Mouse (Mus musculus) MEL (cell line): ENCODE results near the gene Mrps9. TPM values are rescaled to one million over a fixed set of nuclear protein-coding genes. Genes with fewer than 3 reads are reported as not detected.

ENCODE experiments used
- DNase-seq: peaks from one replicate; pipeline ENCODE4 v3.0.0; 2011; ENCODE audit warnings: low read depth, low spot score
- H3K27ac ChIP-seq: 2 replicates; pipeline ENCODE4 v1.5.1; 2012; ENCODE audit warnings: low read depth, mild to moderate bottlenecking, control low read depth, low read length, moderate library complexity; ENCODE audit not compliant: control insufficient read depth
- H3K27me3 ChIP-seq, 2 experiments: fragments of 150-350 bp in 1 of 2; sonication (generic) in 1 of 2; 2 replicates each; pipeline ENCODE4 v1.6.1; 2012; ENCODE audit warnings: low read length in 2 of 2, mild to moderate bottlenecking in 2 of 2, improper control_type of control experiment in 1 of 2, moderate library complexity in 1 of 2; ENCODE audit not compliant: insufficient read depth in 2 of 2, control insufficient read depth in 1 of 2
- H3K36me3 ChIP-seq, 2 experiments: 2 replicates each; pipeline ENCODE4 v1.6.1; 2012 to 2014; ENCODE audit warnings: low read length in 2 of 2, improper control_type of control experiment in 1 of 2, inconsistent platforms in 1 of 2, mild to moderate bottlenecking in 1 of 2; ENCODE audit not compliant: insufficient read depth in 2 of 2, control insufficient read depth in 1 of 2
- H3K4me1 ChIP-seq, 2 experiments: fragments of 150-350 bp in 1 of 2; sonication (generic) in 1 of 2; 2 replicates each; pipeline ENCODE4 v1.6.1; 2012; ENCODE audit warnings: low read length in 2 of 2, improper control_type of control experiment in 1 of 2, mild to moderate bottlenecking in 1 of 2; ENCODE audit not compliant: insufficient read depth in 2 of 2, control insufficient read depth in 1 of 2
- H3K4me3 ChIP-seq, 2 experiments: fragments of 150-350 bp in 1 of 2; sonication (generic) in 1 of 2; 2 replicates each; pipeline ENCODE4 v1.5.1; 2012; ENCODE audit warnings: low read depth in 2 of 2, low read length in 2 of 2, mild to moderate bottlenecking in 2 of 2, moderate library complexity in 2 of 2, control low read depth in 1 of 2, improper control_type of control experiment in 1 of 2; ENCODE audit not compliant: control insufficient read depth in 1 of 2, insufficient read depth in 1 of 2
- H3K79me2 ChIP-seq: 2 replicates; pipeline ENCODE4 v1.6.1; 2012; ENCODE audit warnings: mild to moderate bottlenecking, low read length, moderate library complexity; ENCODE audit not compliant: control insufficient read depth, poor library complexity, insufficient read depth
- H3K9ac ChIP-seq: 2 replicates; pipeline ENCODE4 v1.6.1; 2012; ENCODE audit warnings: low read depth, mild to moderate bottlenecking, control low read depth, low read length, moderate library complexity; ENCODE audit not compliant: control insufficient read depth, poor library complexity, severe bottlenecking
- H3K9me3 ChIP-seq: fragments of 150-350 bp; sonication (generic); replicated peaks from 2 replicates; pipeline ENCODE4 v1.6.1; 2012; ENCODE audit warnings: mild to moderate bottlenecking, low read length, improper control_type of control experiment, moderate library complexity; ENCODE audit not compliant: insufficient read depth
- BHLHE40 ChIP-seq: IDR thresholded peaks from 2 replicates; pipeline ENCODE4 v1.6.1; 2012; ENCODE audit warnings: low read depth, mild to moderate bottlenecking, inconsistent platforms, low read length, improper control_type of control experiment, borderline replicate concordance
- CHD1 ChIP-seq: IDR thresholded peaks from 2 replicates; pipeline ENCODE4 v1.6.1; 2012; ENCODE audit warnings: low read depth, mild to moderate bottlenecking, inconsistent platforms, low read length, improper control_type of control experiment
- CHD2 ChIP-seq: IDR thresholded peaks from 2 replicates; pipeline ENCODE4 v1.6.1; 2011; ENCODE audit warnings: low read length, improper control_type of control experiment
- CTCF ChIP-seq, 3 experiments: IDR thresholded peaks in 2 of 3; conservative IDR thresholded peaks in 1 of 3; 2 replicates each; pipeline ENCODE4 v1.5.1; 2011 to 2012; ENCODE audit warnings: low read length in 3 of 3, low read depth in 2 of 3, mild to moderate bottlenecking in 2 of 3, improper control_type of control experiment in 1 of 3, inconsistent platforms in 1 of 3, mixed read lengths in 1 of 3, moderate library complexity in 1 of 3; ENCODE audit not compliant: control insufficient read depth in 1 of 3, insufficient read depth in 1 of 3, poor library complexity in 1 of 3, severe bottlenecking in 1 of 3
- E2F4 ChIP-seq: IDR thresholded peaks from 2 replicates; pipeline ENCODE4 v1.6.1; 2011; ENCODE audit warnings: low read depth, low read length, improper control_type of control experiment, borderline replicate concordance
- EP300 ChIP-seq, 2 experiments: IDR thresholded peaks; 2 replicates each; pipeline ENCODE4 v1.6.1; 2011; ENCODE audit warnings: improper control_type of control experiment in 2 of 2, low read length in 2 of 2, low read depth in 1 of 2, mild to moderate bottlenecking in 1 of 2
- ETS1 ChIP-seq: IDR thresholded peaks from 2 replicates; pipeline ENCODE4 v1.6.1; 2012; ENCODE audit warnings: low read depth, mild to moderate bottlenecking, inconsistent platforms, low read length, improper control_type of control experiment, moderate library complexity
- GABPA ChIP-seq: IDR thresholded peaks from 2 replicates; pipeline ENCODE4 v1.6.1; 2012; ENCODE audit warnings: low read depth, mild to moderate bottlenecking, inconsistent platforms, low read length, improper control_type of control experiment, moderate library complexity
- HCFC1 ChIP-seq: IDR thresholded peaks from 2 replicates; pipeline ENCODE4 v1.6.1; 2012; ENCODE audit warnings: low read depth, mild to moderate bottlenecking, inconsistent platforms, low read length, improper control_type of control experiment, moderate library complexity
- JUND ChIP-seq: IDR thresholded peaks from 2 replicates; pipeline ENCODE4 v1.6.1; 2011; ENCODE audit warnings: low read depth, mild to moderate bottlenecking, improper control_type of control experiment, low read length
- MAFK ChIP-seq: IDR thresholded peaks from 2 replicates; pipeline ENCODE4 v1.6.1; 2011; ENCODE audit warnings: low read depth, mild to moderate bottlenecking, low read length, improper control_type of control experiment, borderline replicate concordance
- MAX ChIP-seq: IDR thresholded peaks from 2 replicates; pipeline ENCODE4 v1.6.1; 2011; ENCODE audit warnings: low read length, improper control_type of control experiment
- NELFE ChIP-seq: IDR thresholded peaks from 2 replicates; pipeline ENCODE4 v1.6.1; 2011; ENCODE audit warnings: low read depth, low read length, improper control_type of control experiment
- NRF1 ChIP-seq: IDR thresholded peaks from 2 replicates; pipeline ENCODE4 v1.6.1; 2014; ENCODE audit warnings: low read depth, mild to moderate bottlenecking, inconsistent platforms, low read length, improper control_type of control experiment, moderate library complexity; ENCODE audit not compliant: poor library complexity, insufficient read depth, severe bottlenecking
- POLR2A ChIP-seq, 2 experiments: IDR thresholded peaks; 2 replicates each; pipeline ENCODE4 v1.6.1; 2011 to 2012; ENCODE audit warnings: low read length in 2 of 2, mild to moderate bottlenecking in 2 of 2, control low read depth in 1 of 2, improper control_type of control experiment in 1 of 2, low read depth in 1 of 2, moderate library complexity in 1 of 2; ENCODE audit not compliant: control insufficient read depth in 1 of 2, insufficient read depth in 1 of 2, poor library complexity in 1 of 2
- POLR2AphosphoS2 ChIP-seq: IDR thresholded peaks from 2 replicates; pipeline ENCODE4 v1.6.1; 2011; ENCODE audit warnings: low read length, improper control_type of control experiment
- POLR2AphosphoS5 ChIP-seq: IDR thresholded peaks from 2 replicates; pipeline ENCODE4 v1.6.1; 2012; ENCODE audit warnings: low read depth, borderline replicate concordance, mild to moderate bottlenecking, inconsistent platforms, low read length, moderate library complexity, mixed read lengths
- RAD21 ChIP-seq: IDR thresholded peaks from 2 replicates; pipeline ENCODE4 v1.6.1; 2011; ENCODE audit warnings: mild to moderate bottlenecking, low read depth, low read length, improper control_type of control experiment
- RCOR1 ChIP-seq: IDR thresholded peaks from 2 replicates; pipeline ENCODE4 v1.6.1; 2012; ENCODE audit warnings: low read depth, mild to moderate bottlenecking, inconsistent platforms, low read length, improper control_type of control experiment
- SMC3 ChIP-seq: IDR thresholded peaks from 2 replicates; pipeline ENCODE4 v1.6.1; 2011; ENCODE audit warnings: low read depth, low read length, improper control_type of control experiment
- TCF12 ChIP-seq: IDR thresholded peaks from 2 replicates; pipeline ENCODE4 v1.6.1; 2014; ENCODE audit warnings: low read depth, mild to moderate bottlenecking, inconsistent platforms, low read length, improper control_type of control experiment, moderate library complexity
- UBTF ChIP-seq: IDR thresholded peaks from 2 replicates; pipeline ENCODE4 v1.6.1; 2012; ENCODE audit warnings: low read depth, mild to moderate bottlenecking, inconsistent platforms, low read length, improper control_type of control experiment, moderate library complexity, borderline replicate concordance; ENCODE audit not compliant: insufficient read depth
- ZC3H11A ChIP-seq: IDR thresholded peaks from 2 replicates; pipeline ENCODE4 v1.6.1; 2012; ENCODE audit warnings: low read depth, mild to moderate bottlenecking, inconsistent platforms, low read length, improper control_type of control experiment
- ZNF384 ChIP-seq: IDR thresholded peaks from 2 replicates; pipeline ENCODE4 v1.6.1; 2012; ENCODE audit warnings: low read depth, mild to moderate bottlenecking, inconsistent platforms, low read length, improper control_type of control experiment
- polyA plus RNA-seq, 2 experiments: library from polyadenylated mRNA; stranded (reverse) in 1 of 2; unstranded in 1 of 2; fragments of >175 nt in 1 of 2; fragments of >200 nt in 1 of 2; gene quantifications; 2 replicates each; pipeline versions ENCODE4 v1.2.1 to v1.2.4; 2012; ENCODE audit warnings: low replicate concordance in 2 of 2, low read depth in 1 of 2; ENCODE audit not compliant: insufficient read length in 2 of 2, insufficient read depth in 1 of 2, missing spikeins in 1 of 2
- total RNA-seq: library from RNA; depleted of rRNA; stranded (reverse); fragments of 300-350 nt; gene quantifications from 2 replicates; pipeline ENCODE4 v1.2.3, GENCODE M21; 2012

The Mrps9 gene
- total and polyA plus RNA-seq, 3 experiments, result 67.4 to 68.4 TPM; not detected in 1

DNA sequence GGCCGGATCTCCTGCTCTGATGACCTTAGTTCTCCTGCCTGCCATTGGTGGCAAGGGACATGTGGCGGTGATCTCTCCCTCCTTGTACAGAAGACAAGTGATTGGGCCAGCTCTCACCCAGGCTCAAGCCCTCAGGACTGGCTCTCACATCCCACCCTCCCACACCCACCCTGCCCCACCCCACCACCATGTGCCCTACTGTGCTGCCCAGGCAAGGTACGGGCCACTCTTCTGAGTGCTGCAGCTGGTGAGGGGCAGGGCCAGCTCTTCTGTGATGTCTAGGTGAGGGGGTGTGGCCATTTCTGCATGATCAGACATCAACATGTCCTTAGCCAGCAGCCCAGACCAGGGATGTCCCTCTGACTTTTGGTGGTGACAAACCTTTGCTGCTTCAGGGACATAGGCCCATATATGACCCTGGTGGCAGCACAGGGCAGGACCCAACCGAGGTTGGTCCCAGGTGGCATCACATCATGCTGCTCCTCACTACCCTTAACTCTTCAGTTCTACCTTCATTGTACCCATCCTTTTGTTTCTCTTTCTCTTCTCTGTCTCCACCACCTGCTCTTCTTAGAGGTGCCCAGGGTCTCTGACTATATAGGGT lies 14.4 kb downstream of the Mrps9 start (continued):
- no peak for TF ChIP-seq GABPA
- TF ChIP-seq, all 39 proteins: peak for 0

DNA sequence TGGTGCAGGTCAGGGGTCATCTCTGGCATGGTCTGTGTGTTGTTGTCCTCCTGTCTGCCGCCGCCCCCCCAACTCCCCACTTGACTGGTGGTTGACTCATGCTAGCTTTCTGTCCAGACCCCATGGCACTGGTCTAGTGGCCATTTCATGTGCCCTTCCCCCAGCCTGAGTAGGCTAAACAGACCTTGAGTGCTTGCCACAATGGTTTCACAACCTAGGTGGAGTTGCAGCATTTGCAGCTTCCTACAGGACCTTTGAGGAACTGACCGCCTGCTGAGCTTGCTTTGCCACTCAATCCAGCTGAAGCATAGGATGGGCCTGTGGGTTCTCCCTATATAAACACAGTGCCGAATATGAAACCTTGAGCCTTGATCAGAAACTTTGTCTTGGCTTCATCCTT lies 15.0 kb downstream of the Mrps9 start:
- H3K36me3 ChIP-seq, result peaks cover 0 to 1% of the 10 kb centered on the region in 2 experiments; a peak in 2 of 4 replicates
- no peaks in the 10 kb centered on the region for H3K9me3 ChIP-seq
- H3K4me3 ChIP-seq, result no peak overlapping the region
- no peaks in the 10 kb centered on the region for H3K27me3 ChIP-seq
- TF ChIP-seq ZNF384, result no peak
- no peak for TF ChIP-seq RAD21
- TF ChIP-seq E2F4, result no peak
- no peak for TF ChIP-seq CHD1
- TF ChIP-seq POLR2AphosphoS5, result no peak
- TF ChIP-seq JUND, result no peak
- TF ChIP-seq BHLHE40, result no peak
- TF ChIP-seq UBTF, result no peak
- TF ChIP-seq EP300 (IDR thresholded peaks at IDR 0.05; ENCODE audit: low read depth in 1 of 2, low read length in 2 of 2), result no peak
- TF ChIP-seq HCFC1, result no peak
- no peak for TF ChIP-seq SMC3
- no peak for TF ChIP-seq NELFE
- no peak for TF ChIP-seq POLR2AphosphoS2
- TF ChIP-seq TCF12, result no peak
- no peak for TF ChIP-seq ETS1
- no peak for TF ChIP-seq NRF1
- no peak for TF ChIP-seq CHD2
- no peak for DNase-seq
- no peaks in the 10 kb centered on the region for H3K4me1 ChIP-seq
- no peak overlapping the region for H3K27ac ChIP-seq
- no peak overlapping the region for H3K9ac ChIP-seq
- 0 out of 2 replicates have a peak, but pooled peaks cover 2% of the 10 kb centered on the region for H3K79me2 ChIP-seq

DNA sequence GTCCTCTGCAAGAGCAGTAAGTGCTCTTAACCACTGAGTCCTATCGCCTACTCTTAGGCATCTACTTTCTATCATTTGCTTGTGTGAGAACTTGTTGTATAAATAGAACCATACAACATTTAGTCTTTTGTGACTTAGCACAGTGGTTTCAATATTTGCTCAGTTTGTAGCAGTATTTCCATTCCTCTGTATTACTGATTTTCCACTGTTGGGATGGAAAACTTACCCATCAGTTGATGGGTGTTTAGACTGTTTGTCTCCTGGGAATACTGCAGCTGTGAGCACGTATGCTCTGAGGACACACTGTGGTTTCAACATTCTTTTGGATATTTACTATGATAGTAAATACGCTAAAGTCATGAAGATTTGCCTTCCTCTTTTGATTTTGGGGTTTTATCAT lies 16.2 kb downstream of the Mrps9 start:
- Histone ChIP-seq H3K4me3 (no peak overlapping the region), H3K9ac (no peak overlapping the region), H3K27ac (no peak overlapping the region), H3K27me3 (no peaks in the 10 kb centered on the region), H3K4me1 (no peaks in the 10 kb centered on the region), H3K9me3 (no peaks in the 10 kb centered on the region), H3K36me3 (peaks cover 0 to 1% of the 10 kb centered on the region in 2 experiments; a peak in 2 of 4 replicates), H3K79me2 (peaks cover 2% of the 10 kb centered on the region; the same call in 1 of the 2 replicates)
- TF ChIP-seq MAFK, result no peak
- TF ChIP-seq RCOR1, result no peak
- no peak for TF ChIP-seq ZC3H11A
- TF ChIP-seq POLR2A (IDR thresholded peaks at IDR 0.05; ENCODE audit: control insufficient read depth in 1 of 2, insufficient read depth in 1 of 2, low read depth in 1 of 2, low read length in 2 of 2, poor library complexity in 1 of 2), result no peak
- TF ChIP-seq POLR2AphosphoS5, result no peak
- TF ChIP-seq CHD1, result no peak
- TF ChIP-seq UBTF, result no peak
- TF ChIP-seq CTCF (IDR thresholded peaks at IDR 0.05 in 2 of 3, conservative IDR thresholded peaks at IDR 0.05 in 1 of 3; ENCODE audit: control insufficient read depth in 1 of 3, insufficient read depth in 1 of 3, low read depth in 2 of 3, low read length in 3 of 3, poor library complexity in 1 of 3, severe bottlenecking in 1 of 3), result no peak
- TF ChIP-seq MAX, result no peak
- TF ChIP-seq SMC3, result no peak
- no peak for DNase-seq
